Mouse (Mus musculus) hindbrain, embryonic 16.5 days (tissue): ENCODE measurements at regions not wholly inside any gene's neighbourhood (a gene's known extent, or its start where the extent isn't known, plus 50 kb on each side); places are given as distances from the start of the nearest gene placed in this dataset.

Experiments
- ATAC-seq: fragments of 200-750 bp; cut with Nextera tagmentation; 2 replicates; pipeline ENCODE4 v1.8.0; 2017; ENCODE audit warnings: moderate TSS enrichment, moderate library complexity
- H3K27ac ChIP-seq: fragments of 300-500 bp; sonication (generic); 2 replicates; pipeline ENCODE4 v1.5.1; 2014; ENCODE audit warnings: low read depth, mild to moderate bottlenecking, control low read depth, low read length, moderate library complexity
- H3K27me3 ChIP-seq: fragments of 300-500 bp; sonication (generic); replicated peaks from 2 replicates; pipeline ENCODE4 v1.6.1; 2014; ENCODE audit warnings: low read length; ENCODE audit not compliant: control insufficient read depth, insufficient read depth
- H3K36me3 ChIP-seq: fragments of 300-500 bp; sonication (generic); 2 replicates; pipeline ENCODE4 v1.6.1; 2014; ENCODE audit warnings: mild to moderate bottlenecking, low read length, moderate library complexity, mixed read lengths; ENCODE audit not compliant: control insufficient read depth, insufficient read depth
- H3K4me1 ChIP-seq: fragments of 300-500 bp; sonication (generic); 2 replicates; pipeline ENCODE4 v1.6.1; 2014; ENCODE audit warnings: low read depth, low read length; ENCODE audit not compliant: control insufficient read depth, insufficient read depth
- H3K4me2 ChIP-seq: fragments of 300-500 bp; sonication (generic); 2 replicates; pipeline ENCODE4 v1.6.1; 2014; ENCODE audit warnings: mild to moderate bottlenecking, low read length, control low read depth, moderate library complexity
- H3K4me3 ChIP-seq: fragments of 300-500 bp; sonication (generic); 2 replicates; pipeline ENCODE4 v1.5.1; 2014; ENCODE audit warnings: mild to moderate bottlenecking, low read length, control low read depth, moderate library complexity
- H3K9ac ChIP-seq: fragments of 300-500 bp; sonication (generic); 2 replicates; pipeline ENCODE4 v1.6.1; 2014; ENCODE audit warnings: low read depth, mild to moderate bottlenecking, control low read depth, low read length, moderate library complexity
- H3K9me3 ChIP-seq: fragments of 300-500 bp; sonication (generic); 2 replicates; pipeline ENCODE4 v1.6.1; 2014; ENCODE audit warnings: mild to moderate bottlenecking, low read length, moderate library complexity; ENCODE audit not compliant: control insufficient read depth
- WGBS: fragments of 180-500 bp; shearing (Covaris S2); extraction: QIAGEN DNeasy Blood & Tissue Kit; methylation state at CpG from one replicate; pipeline ENCODE4 v1.1.7; 2014; 5-methylcytosine and 5-hydroxymethylcytosine counted together

DNA sequence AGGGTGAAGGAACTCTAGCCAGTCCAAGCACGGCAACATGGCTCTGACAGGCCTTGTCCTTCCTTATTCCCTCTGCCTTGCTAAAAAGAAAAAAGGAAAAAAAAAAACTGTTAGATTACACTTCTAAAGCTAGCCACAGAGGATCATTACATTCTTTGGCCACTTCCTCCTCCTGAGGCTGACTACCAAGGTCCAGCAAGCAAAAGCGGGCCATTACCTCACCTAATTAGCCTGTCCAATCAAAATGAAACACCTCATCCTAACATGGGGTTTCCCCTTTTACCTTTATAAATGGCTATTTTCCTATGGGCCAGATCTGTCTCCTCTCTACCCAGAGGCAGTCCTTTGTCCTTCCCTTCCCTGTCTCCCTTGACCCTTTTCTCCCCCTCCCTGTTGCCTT is 102.2 kb downstream of the Pih1h3b start:
- Histone ChIP-seq H3K27me3 (peaks cover 2% of the 10 kb centered on the region; the same call in 1 of the 2 replicates), H3K9me3 (no peaks in the 10 kb centered on the region), H3K4me2 (no peak overlapping the region), H3K4me3 (no peak overlapping the region), H3K4me1 (no peaks in the 10 kb centered on the region), H3K27ac (no peak overlapping the region), H3K36me3 (no peaks in the 10 kb centered on the region), H3K9ac (no peak overlapping the region)
- ATAC-seq, result no peak
- 96% methylated on average over 2 of the region's 2 CpGs for WGBS

DNA sequence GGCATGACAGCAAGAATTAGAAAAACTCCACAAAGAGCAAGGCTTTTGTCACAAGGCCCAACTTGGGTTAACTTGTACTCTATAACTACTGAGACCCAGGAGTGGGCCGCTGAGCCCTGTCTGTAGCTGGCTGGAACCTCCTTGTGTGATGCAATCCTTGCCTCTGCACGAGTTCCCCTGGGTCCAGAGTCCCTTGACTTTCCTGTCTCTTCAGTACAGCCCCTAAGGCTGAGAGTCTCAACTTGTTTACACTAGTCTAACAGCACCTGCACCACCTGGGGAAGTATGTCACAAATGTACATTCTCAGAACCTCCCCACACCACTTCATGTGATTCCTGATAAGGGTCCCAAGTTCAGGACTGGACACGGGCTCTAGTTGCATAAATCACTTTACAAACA is 103.3 kb downstream of the Pih1h3b start:
- WGBS, result 86% methylated on average over 3 of the region's 3 CpGs
- H3K27me3 ChIP-seq, result peaks cover 2% of the 10 kb centered on the region; the same call in 1 of the 2 replicates
- no peaks in the 10 kb centered on the region for H3K9me3 ChIP-seq
- H3K36me3 ChIP-seq, result no peaks in the 10 kb centered on the region
- no peak overlapping the region for H3K4me2 ChIP-seq
- ATAC-seq, result no peak
- no peak overlapping the region for H3K27ac ChIP-seq
- no peaks in the 10 kb centered on the region for H3K4me1 ChIP-seq
- no peak overlapping the region for H3K9ac ChIP-seq
- H3K4me3 ChIP-seq, result no peak overlapping the region

DNA sequence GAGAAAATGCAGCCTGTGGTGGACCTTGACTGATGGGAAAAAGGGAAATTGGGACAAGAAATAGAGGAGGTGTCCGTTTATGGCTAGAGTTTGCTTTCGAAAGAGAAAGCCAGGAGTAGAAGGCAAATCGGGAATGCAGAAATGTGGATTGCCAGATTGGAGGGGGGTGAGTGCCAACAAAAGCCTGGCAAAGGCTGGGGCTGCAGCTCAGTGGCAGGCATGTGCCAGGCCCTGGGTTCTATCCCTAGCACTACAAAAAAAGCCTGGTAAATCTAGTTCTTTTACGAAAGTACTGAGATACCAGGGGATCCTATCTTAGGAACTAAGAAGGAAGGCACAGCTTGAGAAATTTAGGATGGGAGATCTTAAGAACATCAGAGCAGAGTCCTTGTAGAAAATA is 117.2 kb downstream of the Pih1h3b start:
- ATAC-seq, result no peak
- Histone ChIP-seq H3K36me3 (no peaks in the 10 kb centered on the region), H3K27ac (no peak overlapping the region), H3K4me1 (no peaks in the 10 kb centered on the region), H3K4me2 (no peak overlapping the region), H3K4me3 (no peak overlapping the region), H3K9me3 (no peaks in the 10 kb centered on the region), H3K27me3 (no peaks in the 10 kb centered on the region; the same call in 1 of the 2 replicates), H3K9ac (no peak overlapping the region)
- 90% methylated on average over 4 of the region's 4 CpGs for WGBS

DNA sequence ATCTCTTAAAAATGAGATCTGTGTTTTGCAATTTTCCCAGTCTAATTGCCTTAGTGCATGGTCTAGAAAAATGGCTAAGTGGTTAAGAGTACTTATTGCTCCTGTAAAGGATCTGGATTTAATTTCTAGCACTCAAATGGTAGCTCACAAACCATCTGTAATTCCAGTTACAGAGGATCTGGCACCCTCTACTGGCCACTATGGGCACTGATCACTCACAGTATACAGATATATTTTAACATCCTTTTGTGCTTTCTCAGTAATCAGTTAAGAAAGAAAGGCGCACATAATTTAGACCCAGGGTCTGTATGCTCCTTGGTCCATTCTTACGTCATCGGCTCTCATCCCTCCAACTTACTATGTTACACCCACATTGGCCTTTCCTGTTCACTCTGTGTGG is 120.3 kb downstream of the Pih1h3b start:
- H3K27ac ChIP-seq, result no peak overlapping the region
- H3K9ac ChIP-seq, result no peak overlapping the region
- H3K36me3 ChIP-seq, result no peaks in the 10 kb centered on the region
- no peaks in the 10 kb centered on the region for H3K4me1 ChIP-seq
- ATAC-seq, result no peak
- WGBS, result 92% methylated on average over 3 of the region's 3 CpGs
- H3K4me2 ChIP-seq, result no peak overlapping the region
- H3K9me3 ChIP-seq, result no peaks in the 10 kb centered on the region
- H3K27me3 ChIP-seq, result no peaks in the 10 kb centered on the region; the same call in 1 of the 2 replicates
- no peak overlapping the region for H3K4me3 ChIP-seq

DNA sequence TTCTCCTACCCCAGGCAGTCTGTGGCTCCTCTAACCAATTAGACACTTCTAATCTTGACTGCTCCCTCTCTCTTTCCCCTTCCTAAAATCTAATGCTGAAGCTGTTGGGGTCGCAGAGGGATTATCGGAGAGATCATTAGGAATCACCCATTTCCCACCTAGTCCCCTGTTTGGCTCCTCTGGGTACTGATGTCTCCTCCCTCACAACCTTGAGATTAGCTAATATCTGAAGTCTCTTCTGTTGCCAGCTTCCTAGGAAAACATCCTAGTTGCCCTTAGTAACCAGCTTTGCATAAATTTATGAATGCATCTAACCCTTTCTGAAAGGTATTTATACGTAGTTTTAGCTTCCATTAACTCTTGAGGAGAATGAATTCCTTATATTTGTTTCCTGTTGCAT is 138.4 kb upstream of the Frmpd3 start:
- 77% methylated on average over 3 of the region's 3 CpGs for WGBS

DNA sequence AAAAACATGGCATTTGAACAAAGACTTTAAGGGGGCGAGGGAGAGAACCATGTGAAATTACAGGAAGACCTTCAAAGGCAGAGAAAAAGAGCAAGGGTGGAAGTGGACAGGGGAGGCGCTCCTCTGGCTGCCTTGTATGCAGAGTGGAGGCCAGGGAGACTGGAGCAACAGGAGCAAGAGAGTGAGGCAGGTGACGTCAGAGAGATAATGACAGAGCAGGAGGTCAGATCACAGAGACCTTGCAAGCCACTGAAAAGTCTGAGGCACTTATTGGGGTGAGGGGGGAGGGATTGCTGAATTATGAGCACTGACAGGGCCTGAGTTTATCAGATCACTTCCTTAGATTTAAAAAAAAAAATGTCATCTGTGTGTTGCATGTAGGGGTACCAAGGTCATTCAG is 133.3 kb upstream of the Frmpd3 start:
- H3K4me1 ChIP-seq, result peaks cover 2% of the 10 kb centered on the region; the same call in 1 of the 2 replicates
- H3K27me3 ChIP-seq, result no peaks in the 10 kb centered on the region; the same call in 1 of the 2 replicates
- H3K4me2 ChIP-seq, result no peak overlapping the region
- no peak overlapping the region for H3K9ac ChIP-seq
- ATAC-seq, result no peak
- WGBS, result 56% methylated on average over 3 of the region's 3 CpGs
- H3K9me3 ChIP-seq, result no peaks in the 10 kb centered on the region
- H3K4me3 ChIP-seq, result no peak overlapping the region
- H3K36me3 ChIP-seq, result no peaks in the 10 kb centered on the region
- no peak overlapping the region for H3K27ac ChIP-seq

More for the DNA sequence above, 138.4 kb upstream of the Frmpd3 start:
- no peak overlapping the region for H3K27ac ChIP-seq
- no peak for ATAC-seq
- no peak overlapping the region for H3K9ac ChIP-seq
- H3K27me3 ChIP-seq, result no peaks in the 10 kb centered on the region; the same call in none of the 2 replicates
- no peak overlapping the region for H3K4me2 ChIP-seq
- H3K4me3 ChIP-seq, result no peak overlapping the region
- H3K9me3 ChIP-seq, result no peaks in the 10 kb centered on the region
- no peaks in the 10 kb centered on the region for H3K4me1 ChIP-seq
- H3K36me3 ChIP-seq, result no peaks in the 10 kb centered on the region

DNA sequence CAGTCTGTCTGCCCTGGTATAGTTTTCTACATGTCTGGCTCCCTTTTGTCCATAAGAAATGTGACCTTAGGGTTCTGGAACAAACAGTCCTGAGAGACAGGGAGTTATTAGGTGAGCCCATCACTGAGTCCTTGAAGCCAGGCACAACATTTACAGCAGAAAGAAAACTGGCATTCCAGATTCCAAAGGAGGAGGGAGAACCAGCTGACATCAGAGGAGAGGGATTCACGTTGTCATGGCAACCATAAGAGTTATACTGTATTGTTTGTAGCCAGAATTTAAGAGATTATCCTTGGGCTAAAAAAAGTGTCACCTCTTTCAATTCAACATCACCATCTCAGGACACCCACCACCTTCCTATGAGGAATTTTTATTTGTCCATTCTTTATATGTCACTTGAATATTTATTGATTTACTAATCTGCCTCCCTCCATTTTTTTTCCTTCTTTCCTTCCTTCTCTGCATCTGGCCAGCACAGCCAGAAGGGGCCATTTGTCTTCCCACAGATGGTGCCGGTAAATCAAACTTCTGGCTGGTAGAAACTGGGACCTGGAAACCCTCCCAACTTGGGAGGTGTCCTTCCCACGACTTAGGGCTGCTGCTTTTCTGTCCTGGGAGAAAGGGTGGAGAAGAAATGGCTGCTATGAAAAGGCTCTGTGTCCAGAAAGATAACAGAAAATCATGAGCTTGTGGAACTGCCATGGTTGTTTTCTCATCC is 129.3 kb upstream of the Frmpd3 start:
- Histone ChIP-seq H3K4me3 (no peak overlapping the region), H3K4me1 (peaks cover 2% of the 10 kb centered on the region; the same call in 1 of the 2 replicates), H3K36me3 (no peaks in the 10 kb centered on the region), H3K27ac (no peak overlapping the region), H3K9ac (no peak overlapping the region), H3K9me3 (no peaks in the 10 kb centered on the region), H3K4me2 (no peak overlapping the region), H3K27me3 (peaks cover 3% of the 10 kb centered on the region)
- 33% methylated on average over 3 of the region's 3 CpGs for WGBS
- ATAC-seq, result peak; percentile 74

DNA sequence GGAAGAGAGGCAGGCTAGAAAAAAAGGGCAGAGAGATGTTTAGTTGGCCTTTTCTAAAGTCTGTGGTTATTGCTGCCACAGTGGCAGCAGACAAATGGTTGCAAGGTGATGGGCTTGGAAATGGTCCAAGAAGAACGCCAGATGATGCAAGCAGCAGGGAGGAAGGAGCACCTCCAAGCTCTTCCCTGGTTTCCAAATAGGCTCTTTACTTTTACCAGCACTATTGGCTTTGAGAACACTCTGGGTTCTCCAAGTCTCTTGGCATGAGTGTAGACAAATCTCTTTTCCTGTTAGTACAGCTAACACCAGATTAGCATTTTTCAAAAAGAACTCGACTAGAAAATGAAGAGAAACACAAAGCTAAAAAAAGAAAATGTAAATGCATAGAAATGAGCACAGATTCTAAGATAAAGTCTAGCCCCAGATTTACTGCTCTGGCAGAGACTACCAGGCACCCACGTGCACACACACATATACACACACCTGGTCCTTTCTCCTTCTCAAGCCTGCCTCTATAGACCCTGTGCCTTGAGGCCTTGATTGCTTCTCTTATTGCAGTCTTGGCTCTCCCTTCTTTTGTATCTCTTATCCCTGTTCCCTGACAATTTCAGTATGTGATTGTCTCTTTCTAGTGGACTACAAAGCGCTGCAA is 127.7 kb upstream of the Frmpd3 start:
- ATAC-seq, result 0 out of 2 replicates have a peak, but pooled peaks have one; percentile 27
- H3K27ac ChIP-seq, result no peak overlapping the region

DNA sequence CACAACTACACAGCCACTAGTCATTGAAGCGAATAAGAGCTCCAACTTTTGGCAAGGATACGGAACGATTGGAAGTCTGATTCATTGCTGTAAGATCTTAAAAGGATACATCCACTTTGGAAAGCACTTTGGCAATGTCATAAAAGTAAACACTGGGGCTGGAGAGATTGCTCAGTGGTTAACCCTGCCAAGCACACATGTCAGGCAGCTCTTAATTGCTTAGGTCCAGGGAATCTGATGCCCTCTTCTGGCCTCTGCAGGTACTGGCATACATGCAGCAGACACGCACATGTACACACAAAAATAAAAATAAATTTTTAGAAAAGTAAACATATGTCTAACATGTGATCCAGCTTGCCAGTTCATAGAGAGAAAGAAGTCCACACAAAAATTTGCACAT is 86.3 kb upstream of the Frmpd3 start:
- H3K27me3 ChIP-seq, result peaks cover 4% of the 10 kb centered on the region; the same call in 1 of the 2 replicates
- no peaks in the 10 kb centered on the region for H3K36me3 ChIP-seq
- no peak for ATAC-seq

More for the DNA sequence above, 127.7 kb upstream of the Frmpd3 start:
- no peaks in the 10 kb centered on the region for H3K9me3 ChIP-seq
- no peak overlapping the region for H3K4me2 ChIP-seq
- no peak overlapping the region for H3K4me3 ChIP-seq
- peaks cover 3% of the 10 kb centered on the region for H3K27me3 ChIP-seq
- WGBS, result 46% methylated on average over 4 of the region's 4 CpGs
- no peaks in the 10 kb centered on the region for H3K36me3 ChIP-seq
- peaks cover 2% of the 10 kb centered on the region; the same call in 1 of the 2 replicates for H3K4me1 ChIP-seq
- no peak overlapping the region for H3K9ac ChIP-seq

More for the DNA sequence above, 86.3 kb upstream of the Frmpd3 start:
- H3K9ac ChIP-seq, result no peak overlapping the region
- 82% methylated on average over 4 of the region's 4 CpGs for WGBS
- no peak overlapping the region for H3K4me3 ChIP-seq
- no peak overlapping the region for H3K27ac ChIP-seq
- H3K4me2 ChIP-seq, result no peak overlapping the region
- H3K4me1 ChIP-seq, result no peaks in the 10 kb centered on the region
- H3K9me3 ChIP-seq, result no peaks in the 10 kb centered on the region
